Mouse (Mus musculus) embryonic stem cell, embryonic (primary cell): ENCODE measurements around the gene Nfia.

Experiments used
- CTCF ChIA-PET, 4 experiments: fragments of 300-600 bp in 2 of 4; fragments of 350-600 bp in 2 of 4; sonication (Branson Sonifier 250); formaldehyde crosslinking; loops; one replicate each; lab custom pipeline; 2022; ENCODE audit warnings: inconsistent platforms in 2 of 4; lab: Charles Lee
- POLR2A ChIA-PET, 4 experiments: fragments of 300-600 bp in 2 of 4; fragments of 350-600 bp in 2 of 4; sonication (Branson Sonifier 250); formaldehyde crosslinking; loops; one replicate each; lab custom pipeline; 2022; ENCODE audit warnings: antibody characterized with exemption in 4 of 4, inconsistent platforms in 1 of 4; lab: Charles Lee

Gene Nfia

GRCm38 (mm10) chr4:97776388-97777080 is 4.0 kb downstream of the Nfia start:
- POLR2A ChIA-PET, result interaction anchor here in 2 of 4 experiments (0.6 to 2.8 kb wide), 4 partner anchors 19 to 951 kb away, joined by 3 to 7 read pairs (median 4); no protein-coding TSS in a partner anchor
- CTCF ChIA-PET, result no interaction called here

GRCm38 (mm10) chr4:97777081-97777705 is 4.7 kb downstream of the Nfia start:
- CTCF ChIA-PET, result no interaction called here
- POLR2A ChIA-PET, result interaction anchor here in 1 of 4 experiments (0.6 to 2.8 kb wide), 3 partner anchors 19 to 616 kb away, joined by 3 to 7 read pairs (median 4); no protein-coding TSS in a partner anchor

GRCm38 (mm10) chr4:97777706-97778176 is 5.2 kb downstream of the Nfia start, which contains the start of gene E130114P18Rik:
TSS of gene E130114P18Rik (minus strand) at chr4:97778078.
- ChIA-PET CTCF (interaction anchor here in 1 of 4 experiments (0.6 kb wide), 1 partner anchor 20 kb away, joined by 4 read pairs; no protein-coding TSS in a partner anchor), POLR2A (interaction anchor here in 2 of 4 experiments (0.6 to 0.8 kb wide), 2 partner anchors 34 to 259 kb away, joined by 3 to 4 read pairs; no protein-coding TSS in a partner anchor)

GRCm38 (mm10) chr4:97778211-97779002 is 5.9 kb downstream of the Nfia start:
- ChIA-PET CTCF (interaction anchor here in 1 of 4 experiments (0.6 to 0.8 kb wide), 2 partner anchors 21 to 27 kb away, joined by 4 to 10 read pairs; no protein-coding TSS in a partner anchor), POLR2A (interaction anchor here in 2 of 4 experiments (0.6 to 0.8 kb wide), 3 partner anchors 35 to 1121 kb away, joined by 3 to 4 read pairs (median 3); no protein-coding TSS in a partner anchor)

GRCm38 (mm10) chr4:97779003-97779930 is 6.7 kb downstream of the Nfia start:
- ChIA-PET CTCF (interaction anchor here in 1 of 4 experiments (0.8 kb wide), 1 partner anchor 28 kb away, joined by 10 read pairs; no protein-coding TSS in a partner anchor), POLR2A (interaction anchor here in 1 of 4 experiments (0.5 to 0.8 kb wide), 4 partner anchors 47 to 1120 kb away, joined by 3 to 4 read pairs (median 4); no protein-coding TSS in a partner anchor)

- CTCF ChIA-PET, result interaction anchor here in 1 of 4 experiments (0.6 kb wide), 1 partner anchor 1884 kb away, joined by 3 read pairs; no protein-coding TSS in a partner anchor
- POLR2A ChIA-PET, result interaction anchor here in 2 of 4 experiments (0.5 to 0.8 kb wide), 3 partner anchors 46 to 755 kb away, joined by 3 to 6 read pairs (median 4); no protein-coding TSS in a partner anchor
Observed at GRCm38 (mm10) chr4:97780024-97780423, 7.5 kb downstream of the Nfia start.

- CTCF ChIA-PET, result no interaction called here
- POLR2A ChIA-PET, result interaction anchor here in 2 of 4 experiments (0.6 kb wide), 2 partner anchors 34 to 541 kb away, joined by 3 to 6 read pairs; no protein-coding TSS in a partner anchor
Observed at GRCm38 (mm10) chr4:97780666-97781435, 8.3 kb downstream of the Nfia start.

GRCm38 (mm10) chr4:97782069-97782468 is 9.5 kb downstream of the Nfia start:
- ChIA-PET CTCF (no interaction called here), POLR2A (no interaction called here)

GRCm38 (mm10) chr4:97782497-97782896 is 10.0 kb downstream of the Nfia start:
- CTCF ChIA-PET, result no interaction called here
- POLR2A ChIA-PET, result no interaction called here

GRCm38 (mm10) chr4:97783073-97783879 is 10.7 kb downstream of the Nfia start:
- ChIA-PET POLR2A (no interaction called here), CTCF (no interaction called here)

- CTCF ChIA-PET, result no interaction called here
- POLR2A ChIA-PET, result no interaction called here
Observed at GRCm38 (mm10) chr4:97784236-97784635, 11.7 kb downstream of the Nfia start.

- POLR2A ChIA-PET, result no interaction called here
- CTCF ChIA-PET, result no interaction called here
Observed at GRCm38 (mm10) chr4:97785547-97786271, 13.2 kb downstream of the Nfia start.

GRCm38 (mm10) chr4:97786571-97786970 is 14.0 kb downstream of the Nfia start:
- CTCF ChIA-PET, result no interaction called here
- POLR2A ChIA-PET, result no interaction called here

GRCm38 (mm10) chr4:97787515-97787914 is 15.0 kb downstream of the Nfia start:
- ChIA-PET POLR2A (interaction anchor here in 2 of 4 experiments (0.6 to 1.4 kb wide), 2 partner anchors 14 to 21 kb away, joined by 3 to 6 read pairs; partner anchors contain the start of gene Nfia (in 1 of the 2)), CTCF (no interaction called here)

- ChIA-PET POLR2A (interaction anchor here in 2 of 4 experiments (0.6 to 1.4 kb wide), 4 partner anchors 15 to 653 kb away, joined by 3 to 4 read pairs (median 4); partner anchors contain the start of gene Nfia (in 1 of the 2)), CTCF (no interaction called here)
Observed at GRCm38 (mm10) chr4:97788537-97788936, 16.0 kb downstream of the Nfia start.
